Mouse (Mus musculus) forebrain, embryonic 14.5 days (tissue): ENCODE measurements around the gene Lrp4. TPM values are rescaled to one million over a fixed set of nuclear protein-coding genes. Genes with fewer than 3 reads are reported as not detected.
"Not testable (repeated sequence)": the region's sequence is repeated elsewhere in the genome, so short reads cannot be mapped to it uniquely, and the experiment has no call there.

Experiments used
- ATAC-seq: fragments of 200-750 bp; cut with Nextera tagmentation; 2 replicates; pipeline ENCODE4 v1.8.0; 2017; ENCODE audit warnings: mild to moderate bottlenecking, moderate library complexity
- DNase-seq: peaks from one replicate; pipeline ENCODE4 v3.0.0-alpha.2; 2015; ENCODE audit warnings: low spot score
- H3K27ac ChIP-seq: fragments of 300-500 bp; sonication (generic); 2 replicates; pipeline ENCODE4 v1.5.1; 2014; ENCODE audit warnings: low read depth, mild to moderate bottlenecking, control low read depth, low read length, moderate library complexity
- H3K27me3 ChIP-seq: fragments of 300-500 bp; sonication (generic); replicated peaks from 2 replicates; pipeline ENCODE4 v1.6.1; 2014; ENCODE audit warnings: low read length, control low read depth, mixed read lengths; ENCODE audit not compliant: control insufficient read depth, insufficient read depth
- H3K36me3 ChIP-seq: fragments of 300-500 bp; sonication (generic); 2 replicates; pipeline ENCODE4 v1.6.1; 2014; ENCODE audit warnings: low read length, control low read depth; ENCODE audit not compliant: control insufficient read depth, insufficient read depth
- H3K4me1 ChIP-seq: fragments of 300-500 bp; sonication (generic); 2 replicates; pipeline ENCODE4 v1.6.1; 2014; ENCODE audit warnings: antibody characterized with exemption, low read length, control low read depth; ENCODE audit not compliant: control insufficient read depth, insufficient read depth
- H3K4me2 ChIP-seq: fragments of 300-500 bp; sonication (generic); 2 replicates; pipeline ENCODE4 v1.6.1; 2014; ENCODE audit warnings: mild to moderate bottlenecking, control low read depth, low read length
- H3K4me3 ChIP-seq: fragments of 300-500 bp; sonication (generic); 2 replicates; pipeline ENCODE4 v1.5.1; 2014; ENCODE audit warnings: low read depth, low read length, control low read depth
- H3K9ac ChIP-seq: fragments of 300-500 bp; sonication (generic); 2 replicates; pipeline ENCODE4 v1.6.1; 2014; ENCODE audit warnings: mild to moderate bottlenecking, low read length, control low read depth, moderate library complexity
- H3K9me3 ChIP-seq: fragments of 300-500 bp; sonication (generic); replicated peaks from 2 replicates; pipeline ENCODE4 v1.6.1; 2016; ENCODE audit warnings: low read length, control low read depth, mixed read lengths; ENCODE audit not compliant: control insufficient read depth
- WGBS: fragments of 180-500 bp; shearing (Covaris S2); extraction: QIAGEN DNeasy Blood & Tissue Kit; methylation state at CpG from one replicate; pipeline ENCODE4 v1.1.7; 2014; 5-methylcytosine and 5-hydroxymethylcytosine counted together
- polyA plus RNA-seq: library from polyadenylated mRNA; unstranded; fragments of >200 nt; fragmentation: Nextera tagmentation; extraction: Ambion mirVana; gene quantifications from 2 replicates; pipeline ENCODE4 v1.2.1, GENCODE M21; 2014

Lrp4 gene
- polyA plus RNA-seq, 1 experiment from 2014 or later, result 5.1 TPM

DNA sequence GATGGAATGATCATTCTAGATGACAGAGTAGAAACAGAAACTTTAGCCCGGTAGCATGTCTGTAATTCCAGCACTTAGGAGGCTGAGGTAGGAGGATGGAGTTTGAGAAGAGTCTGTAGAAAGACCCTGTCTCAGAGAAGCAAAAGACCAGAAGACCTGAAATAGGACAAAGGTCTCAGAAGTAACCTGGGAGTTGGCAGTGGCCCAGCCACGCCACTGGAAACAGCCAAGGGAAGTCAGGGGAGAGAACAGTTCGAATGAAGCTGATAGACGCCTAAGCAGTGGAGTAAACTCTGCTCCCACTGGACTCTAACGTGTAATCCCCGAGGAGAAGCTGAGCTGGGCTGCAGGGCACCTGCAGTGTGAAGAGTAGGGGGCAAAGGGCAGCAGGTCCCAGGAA is 27.9 kb downstream of the Lrp4 start:
- WGBS, result 87% methylated on average over 6 of the region's 6 CpGs
- Histone ChIP-seq H3K27ac (no peak overlapping the region), H3K9me3 (no peaks in the 10 kb centered on the region), H3K4me3 (no peak overlapping the region), H3K4me1 (no peaks in the 10 kb centered on the region), H3K4me2 (no peak overlapping the region), H3K36me3 (peaks cover 65% of the 10 kb centered on the region), H3K27me3 (no peaks in the 10 kb centered on the region), H3K9ac (no peak overlapping the region)
- DNase-seq, result no peak
- ATAC-seq, result no peak

DNA sequence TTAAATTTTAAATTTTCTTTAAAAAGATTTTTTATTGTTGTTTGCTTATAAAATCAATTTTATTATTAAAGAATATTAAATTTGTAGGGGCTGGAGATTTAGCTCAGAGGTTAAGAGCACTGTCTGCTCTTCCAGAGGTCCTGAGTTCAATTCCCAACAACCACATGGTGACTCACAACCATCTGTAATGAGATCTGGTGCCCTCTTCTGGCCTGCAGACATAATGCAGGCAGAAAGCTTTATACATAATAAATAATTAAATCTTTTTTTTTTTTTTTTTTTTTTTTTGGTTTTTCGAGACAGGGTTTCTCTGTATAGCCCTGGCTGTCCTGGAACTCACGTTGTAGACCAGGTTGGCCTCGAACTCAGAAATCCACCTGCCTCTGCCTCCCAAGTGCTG is 30.0 kb downstream of the Lrp4 start:
- not testable (repeated sequence) for DNase-seq, H3K4me1 ChIP-seq, H3K4me3 ChIP-seq, H3K27me3 ChIP-seq, H3K4me2 ChIP-seq, H3K27ac ChIP-seq, H3K9me3 ChIP-seq, H3K9ac ChIP-seq, ATAC-seq
- WGBS, result 65% methylated on average over 3 of the region's 3 CpGs
- H3K36me3 ChIP-seq, result peaks cover 74% of the 10 kb centered on the region

DNA sequence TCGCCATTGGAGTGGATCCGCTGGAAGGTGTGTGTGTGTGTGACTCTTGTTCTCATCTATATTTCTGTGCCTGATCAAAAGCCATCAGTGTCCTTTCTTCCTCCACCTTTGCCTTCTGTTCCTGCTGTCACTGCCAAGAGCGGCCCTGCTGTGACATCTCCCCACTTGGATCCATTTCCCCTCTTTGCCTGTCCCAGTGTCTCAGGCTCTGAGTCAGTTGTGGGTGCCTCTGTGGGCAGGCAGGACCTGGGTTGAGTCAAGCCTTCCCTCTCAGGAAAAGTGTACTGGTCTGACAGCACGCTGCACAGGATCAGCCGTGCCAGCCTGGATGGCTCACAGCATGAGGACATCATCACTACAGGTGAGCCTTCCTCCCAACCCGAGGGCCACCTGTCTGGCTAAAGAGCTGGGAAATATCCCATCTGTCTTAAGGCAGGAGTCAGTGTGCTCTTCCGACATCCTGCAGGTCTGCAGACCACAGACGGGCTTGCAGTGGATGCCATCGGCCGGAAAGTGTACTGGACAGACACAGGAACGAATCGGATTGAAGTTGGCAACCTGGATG is 34.8 kb downstream of the Lrp4 start:
- Histone ChIP-seq H3K36me3 (peaks cover 81% of the 10 kb centered on the region), H3K27me3 (no peaks in the 10 kb centered on the region), H3K4me3 (no peak overlapping the region), H3K27ac (no peak overlapping the region), H3K9me3 (no peaks in the 10 kb centered on the region), H3K4me1 (no peaks in the 10 kb centered on the region), H3K4me2 (no peak overlapping the region), H3K9ac (no peak overlapping the region)
- ATAC-seq (no peak), DNase-seq (no peak)
- WGBS, result 94% methylated on average over 12 of the region's 12 CpGs

DNA sequence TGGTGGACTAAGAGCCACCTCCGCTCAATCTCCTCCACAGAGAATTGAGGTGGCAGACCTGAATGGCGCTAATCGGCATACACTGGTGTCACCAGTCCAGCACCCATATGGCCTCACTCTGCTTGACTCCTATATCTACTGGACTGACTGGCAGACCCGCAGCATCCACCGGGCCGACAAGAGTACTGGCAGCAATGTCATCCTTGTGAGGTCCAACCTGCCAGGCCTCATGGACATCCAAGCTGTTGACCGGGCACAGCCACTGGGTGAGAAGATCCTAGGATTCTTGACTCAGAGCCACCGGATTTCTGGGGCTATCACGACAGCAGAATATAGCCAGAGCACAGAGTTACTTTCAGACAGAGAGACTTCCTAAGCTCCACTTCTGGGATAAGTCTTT is 36.7 kb downstream of the Lrp4 start:
- no peaks in the 10 kb centered on the region for H3K4me1 ChIP-seq
- ATAC-seq, result no peak
- 97% methylated on average over 9 of the region's 9 CpGs for WGBS

DNA sequence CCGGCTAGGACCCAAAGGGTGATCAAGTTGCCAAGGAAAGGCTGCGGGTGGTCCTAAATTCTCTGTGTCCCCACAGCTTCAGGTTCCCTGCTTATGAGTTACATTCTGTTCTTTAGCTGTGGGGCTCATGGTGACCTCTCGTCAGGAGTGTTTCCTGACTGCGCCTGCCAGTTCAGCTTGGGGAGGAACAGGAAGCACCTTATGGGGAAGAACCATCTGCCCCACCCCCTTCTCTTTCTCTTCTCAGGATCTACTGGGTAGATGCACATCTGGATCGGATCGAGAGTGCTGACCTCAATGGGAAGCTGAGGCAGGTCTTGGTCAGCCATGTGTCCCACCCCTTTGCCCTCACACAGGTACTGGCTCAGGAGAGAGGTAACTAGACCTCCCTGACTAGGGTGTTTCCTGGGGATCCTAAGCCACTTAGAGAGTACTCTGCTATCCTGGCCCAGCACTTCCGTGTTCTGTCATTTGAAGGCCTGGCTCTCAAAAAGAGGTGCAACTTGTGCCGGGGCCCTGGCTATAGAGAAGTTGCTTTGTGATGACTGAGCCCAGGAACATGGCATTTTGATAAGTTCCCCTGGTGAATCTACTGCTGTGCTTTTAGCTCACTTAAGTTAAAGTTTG is 40.9 kb downstream of the Lrp4 start:
- H3K4me2 ChIP-seq, result no peak overlapping the region
- no peaks in the 10 kb centered on the region for H3K4me1 ChIP-seq
- 90% methylated on average over 8 of the region's 8 CpGs for WGBS
- H3K9me3 ChIP-seq, result no peaks in the 10 kb centered on the region
- H3K36me3 ChIP-seq, result peaks cover 69% of the 10 kb centered on the region
- no peak overlapping the region for H3K27ac ChIP-seq
- ATAC-seq (no peak), DNase-seq (no peak)
- H3K27me3 ChIP-seq, result no peaks in the 10 kb centered on the region
- no peak overlapping the region for H3K4me3 ChIP-seq
- H3K9ac ChIP-seq, result no peak overlapping the region

More for the DNA sequence above, 36.7 kb downstream of the Lrp4 start:
- Histone ChIP-seq H3K27ac (no peak overlapping the region), H3K36me3 (peaks cover 81% of the 10 kb centered on the region), H3K9ac (no peak overlapping the region), H3K4me3 (no peak overlapping the region), H3K27me3 (no peaks in the 10 kb centered on the region), H3K9me3 (no peaks in the 10 kb centered on the region), H3K4me2 (no peak overlapping the region)
- DNase-seq, result no peak

DNA sequence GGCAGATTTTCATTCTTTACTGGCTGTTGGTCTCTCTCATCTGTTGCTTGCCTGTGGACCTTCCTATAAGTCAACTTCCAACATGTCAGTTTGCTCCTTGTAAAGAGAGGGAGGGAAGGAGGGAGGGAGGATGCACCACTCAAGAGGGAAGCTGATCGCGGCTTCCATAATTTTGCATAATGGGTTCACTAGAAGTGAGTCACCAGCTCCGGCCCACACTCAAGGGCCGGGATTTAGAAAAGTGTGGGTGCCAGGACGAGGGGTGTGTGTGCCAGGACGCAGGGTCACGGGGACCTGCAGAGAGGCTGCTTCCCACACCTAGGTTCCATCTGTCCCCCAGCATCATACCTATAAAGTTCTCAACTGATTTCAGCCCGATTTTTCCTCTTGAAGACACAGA is 50.8 kb downstream of the Lrp4 start:
- Histone ChIP-seq H3K27ac (no peak overlapping the region), H3K36me3 (peaks cover 55% of the 10 kb centered on the region), H3K27me3 (no peaks in the 10 kb centered on the region), H3K9ac (no peak overlapping the region), H3K4me1 (no peaks in the 10 kb centered on the region), H3K9me3 (no peaks in the 10 kb centered on the region), H3K4me3 (no peak overlapping the region), H3K4me2 (no peak overlapping the region)
- no peak for DNase-seq
- no peak for ATAC-seq
- WGBS, result 95% methylated on average over 8 of the region's 8 CpGs

DNA sequence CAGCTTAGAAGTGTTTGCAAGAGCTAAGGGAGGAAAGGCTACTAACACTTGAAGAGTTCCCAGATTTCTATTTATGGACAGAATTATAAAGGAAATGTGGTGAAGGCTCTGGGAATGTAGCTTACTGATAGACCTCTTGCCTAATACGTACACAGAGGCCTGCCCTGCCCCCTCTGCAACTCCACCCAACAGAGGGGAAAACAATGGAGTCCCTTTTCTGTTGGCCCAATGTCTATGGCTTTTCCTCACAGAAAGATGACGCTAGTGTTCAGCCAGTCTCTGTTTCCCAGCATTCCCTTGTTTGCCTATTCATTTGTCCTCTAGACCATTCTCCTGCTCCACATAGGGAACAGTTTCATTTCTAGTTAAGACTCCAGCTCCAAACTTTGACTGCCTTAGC is 59.9 kb downstream of the Lrp4 start:
- H3K27me3 ChIP-seq, result no peaks in the 10 kb centered on the region
- H3K9ac ChIP-seq, result no peak overlapping the region
- ATAC-seq (no peak), DNase-seq (peak; percentile 18)
- no peaks in the 10 kb centered on the region for H3K9me3 ChIP-seq
- 2% methylated on average over 2 of the region's 2 CpGs for WGBS
- H3K36me3 ChIP-seq, result peaks cover 18% of the 10 kb centered on the region; the same call in 1 of the 2 replicates
- no peak overlapping the region for H3K4me3 ChIP-seq
- H3K4me2 ChIP-seq, result no peak overlapping the region
- H3K4me1 ChIP-seq, result no peaks in the 10 kb centered on the region
- no peak overlapping the region for H3K27ac ChIP-seq

DNA sequence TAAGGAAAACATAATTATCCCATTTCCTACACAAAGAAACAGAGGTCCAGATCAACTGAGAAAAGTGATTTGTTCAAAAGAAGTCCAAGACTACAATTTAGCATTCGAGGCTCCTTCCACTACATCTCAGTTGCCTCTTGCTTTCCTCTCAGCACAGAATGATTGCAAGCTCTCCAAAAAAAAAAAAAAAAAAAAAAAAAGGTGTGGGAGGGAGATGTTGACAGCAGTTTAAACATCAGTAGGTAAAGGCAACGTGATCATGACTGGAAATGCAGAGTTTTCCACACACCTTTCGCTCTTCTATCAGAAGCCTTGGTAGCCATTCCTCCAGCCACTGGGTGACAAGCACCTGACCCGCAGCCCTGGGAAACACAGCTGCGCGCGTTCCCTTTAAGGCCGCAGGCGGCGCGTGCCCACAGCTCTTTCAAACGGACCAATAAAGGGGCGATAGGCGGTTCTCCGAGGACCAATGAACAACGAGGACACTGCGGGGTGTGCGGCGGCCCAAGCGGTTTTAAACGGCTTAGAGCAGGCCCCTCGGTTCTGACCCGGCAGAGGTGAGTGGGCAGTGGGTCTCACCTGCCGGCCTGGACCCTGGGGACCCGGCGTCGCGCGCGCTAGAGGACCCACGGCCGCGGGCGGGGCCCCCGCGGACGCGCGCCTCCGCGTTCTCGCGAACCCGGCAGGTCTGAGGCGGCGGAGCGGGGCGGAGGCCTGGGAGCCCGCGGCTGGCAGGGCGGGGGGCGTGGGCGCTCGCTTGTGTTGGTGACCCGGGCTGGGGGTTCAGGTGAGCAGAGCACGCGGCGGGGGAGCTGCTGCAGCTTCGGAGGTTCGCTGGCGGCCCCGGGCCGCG is 69.2 kb downstream of the Lrp4 start, which contains the start of gene Ckap5:
TSS of gene Ckap5 (plus strand) at position 469 of the 853 bp plus-strand sequence.
- H3K4me1 ChIP-seq, result peaks cover 2% of the 10 kb centered on the region; the same call in 1 of the 2 replicates
- peak within 1 kb of the TSS; percentile 94 for H3K4me3 ChIP-seq
- no peaks in the 10 kb centered on the region for H3K9me3 ChIP-seq
- ATAC-seq (peak; percentile 100), DNase-seq (peak; percentile 97)
- H3K9ac ChIP-seq, result peak within 1 kb of the TSS; percentile 95
- H3K36me3 ChIP-seq, result peaks cover 7% of the 10 kb centered on the region; the same call in 1 of the 2 replicates
- peak within 1 kb of the TSS; percentile 88 for H3K27ac ChIP-seq
- no peaks in the 10 kb centered on the region for H3K27me3 ChIP-seq
- WGBS, result 1% methylated on average over 53 of the region's 64 CpGs
- H3K4me2 ChIP-seq, result peak within 1 kb of the TSS; percentile 72

DNA sequence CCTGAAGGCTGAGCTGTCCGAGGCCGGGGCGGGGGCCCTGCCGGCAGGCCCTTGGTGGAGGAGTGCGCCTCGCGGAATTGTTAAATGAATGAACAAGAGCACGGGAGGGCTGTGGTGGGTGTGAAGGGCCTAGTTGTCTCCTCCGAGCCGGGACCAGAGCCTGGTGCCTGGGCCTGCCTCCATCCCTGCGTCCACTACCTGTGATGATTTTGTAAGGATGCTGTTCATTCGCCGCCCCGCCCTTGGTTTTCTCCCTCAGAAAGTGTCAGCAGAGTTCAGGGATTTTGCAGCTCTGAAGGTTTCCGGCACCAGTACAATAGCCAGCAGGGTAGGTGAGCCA is 69.8 kb downstream of the Lrp4 start:
- H3K27me3 ChIP-seq, result no peaks in the 10 kb centered on the region
- peaks cover 7% of the 10 kb centered on the region; the same call in 1 of the 2 replicates for H3K36me3 ChIP-seq
- H3K9me3 ChIP-seq, result no peaks in the 10 kb centered on the region
- WGBS, result 0% methylated on average over 15 of the region's 15 CpGs
- peak overlapping the region; percentile 94 for H3K4me3 ChIP-seq
- ATAC-seq, result peak; percentile 71
- peaks cover 2% of the 10 kb centered on the region; the same call in 1 of the 2 replicates for H3K4me1 ChIP-seq
- no peak for DNase-seq
- H3K27ac ChIP-seq, result peak overlapping the region; percentile 88
- peak overlapping the region; percentile 72 for H3K4me2 ChIP-seq
- H3K9ac ChIP-seq, result peak overlapping the region; percentile 95
